Mouse (Mus musculus) midbrain, postnatal 0 days (tissue): ENCODE results near the gene Daam2. TPM values are rescaled to one million over a fixed set of nuclear protein-coding genes. Genes with fewer than 3 reads are reported as not detected.

Experiments
- ATAC-seq: fragments of 200-750 bp; cut with Nextera tagmentation; 2 replicates; pipeline ENCODE4 v1.8.0; 2017; ENCODE audit warnings: moderate number of reproducible peaks, mild to moderate bottlenecking, moderate TSS enrichment, moderate library complexity; ENCODE audit not compliant: low FRiP score
- DNase-seq: peaks from one replicate; pipeline ENCODE4 v3.0.0-alpha.2; 2015; ENCODE audit warnings: low spot score
- H3K27ac ChIP-seq: fragments of 300-500 bp; sonication (generic); 2 replicates; pipeline ENCODE4 v1.5.1; 2014; ENCODE audit warnings: low read depth, mild to moderate bottlenecking, low read length, mixed read lengths
- H3K27me3 ChIP-seq: fragments of 300-500 bp; sonication (generic); 2 replicates; pipeline ENCODE4 v1.6.1; 2014; ENCODE audit warnings: low read length, control low read depth, mixed read lengths; ENCODE audit not compliant: insufficient read depth
- H3K36me3 ChIP-seq: fragments of 300-500 bp; sonication (generic); 2 replicates; pipeline ENCODE4 v1.6.1; 2014; ENCODE audit warnings: low read length, control low read depth, mixed read lengths; ENCODE audit not compliant: insufficient read depth
- H3K4me1 ChIP-seq: fragments of 300-500 bp; sonication (generic); 2 replicates; pipeline ENCODE4 v1.6.1; 2014; ENCODE audit warnings: mild to moderate bottlenecking, control low read depth, antibody characterized with exemption, low read length, mixed read lengths; ENCODE audit not compliant: insufficient read depth
- H3K4me2 ChIP-seq: fragments of 300-500 bp; sonication (generic); 2 replicates; pipeline ENCODE4 v1.6.1; 2014; ENCODE audit warnings: low read depth, mild to moderate bottlenecking, low read length, mixed read lengths; ENCODE audit not compliant: poor library complexity, severe bottlenecking
- H3K4me3 ChIP-seq: fragments of 300-500 bp; sonication (generic); 2 replicates; pipeline ENCODE4 v1.5.1; 2014; ENCODE audit warnings: low read depth, mild to moderate bottlenecking, low read length, moderate library complexity
- H3K9ac ChIP-seq: fragments of 300-500 bp; sonication (generic); replicated peaks from 2 replicates; pipeline ENCODE4 v1.6.1; 2014; ENCODE audit warnings: mild to moderate bottlenecking, low read length, moderate library complexity, mixed read lengths; ENCODE audit not compliant: poor library complexity, severe bottlenecking
- H3K9me3 ChIP-seq: fragments of 300-500 bp; sonication (generic); 2 replicates; pipeline ENCODE4 v1.6.1; 2016; ENCODE audit warnings: low read length, control low read depth
- CTCF ChIP-seq: IDR thresholded peaks from 2 replicates; pipeline ENCODE4 v1.5.1; 2016; ENCODE audit warnings: antibody characterized with exemption, mild to moderate bottlenecking
- WGBS: fragments of 180-500 bp; shearing (Covaris S2); extraction: QIAGEN DNeasy Blood & Tissue Kit; methylation state at CpG from one replicate; pipeline ENCODE4 v1.1.7; 2014; 5-methylcytosine and 5-hydroxymethylcytosine counted together
- polyA plus RNA-seq: library from polyadenylated mRNA; unstranded; fragments of >200 nt; fragmentation: Nextera tagmentation; extraction: Ambion mirVana; gene quantifications from 2 replicates; pipeline ENCODE4 v1.2.1, GENCODE M21; 2015
- total RNA-seq: library from RNA; depleted of rRNA; stranded (reverse); fragments of >200 nt; gene quantifications from 2 replicates; pipeline ENCODE4 v1.2.3, GENCODE M21; 2014

Gene Daam2
- total and polyA plus RNA-seq, 2 experiments from 2014 or later: 1.7 to 12.5 TPM

GRCm38 (mm10) chr17:49530215-49530614 is 33.9 kb downstream of the Daam2 start:
- Histone ChIP-seq H3K27me3 (no peaks in the 10 kb centered on the region), H3K4me2 (no peak overlapping the region), H3K9me3 (no peaks in the 10 kb centered on the region), H3K36me3 (no peaks in the 10 kb centered on the region), H3K4me1 (0 out of 2 replicates have a peak, but pooled peaks cover 3% of the 10 kb centered on the region), H3K9ac (no peak overlapping the region), H3K4me3 (no peak overlapping the region), H3K27ac (no peak overlapping the region)
- TF ChIP-seq CTCF: peak; percentile 74
- DNase-seq (peak; percentile 62), ATAC-seq (no peak)
- 18% methylated on average over 3 of the region's 3 CpGs for WGBS

DNA sequence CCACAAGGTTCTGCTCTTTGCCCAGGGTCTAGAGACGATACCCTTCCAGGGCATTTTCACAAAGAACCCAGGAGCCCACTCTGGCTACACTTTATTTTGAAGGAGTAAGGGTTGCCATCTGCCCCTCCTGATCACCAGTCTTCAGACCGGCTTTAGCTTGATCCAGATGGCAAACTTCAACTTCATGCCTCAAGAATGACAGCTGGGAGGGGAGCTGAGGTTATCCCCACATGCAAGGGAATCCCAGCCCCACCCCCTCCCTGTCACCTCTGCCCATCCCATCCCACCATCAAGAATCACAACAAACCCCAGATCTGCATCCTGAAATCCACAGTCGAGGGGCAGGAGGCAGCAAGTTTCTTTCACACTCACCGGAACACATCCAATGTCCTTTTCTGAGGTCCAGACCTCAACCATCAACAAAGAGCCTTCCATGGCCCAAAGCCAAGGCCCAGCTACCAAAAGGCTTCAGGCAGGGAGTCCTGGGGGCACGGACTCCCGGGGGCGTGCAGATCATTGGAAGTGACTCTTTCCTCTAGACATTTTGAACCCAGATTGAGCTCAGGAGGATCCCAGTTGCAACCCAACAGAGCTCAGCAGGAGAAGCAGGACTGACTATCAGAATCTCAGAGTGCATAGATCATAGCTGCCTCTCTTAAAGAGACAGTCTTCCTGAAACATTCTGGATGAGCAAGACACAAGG is 35.5 kb downstream of the Daam2 start:
- no peaks in the 10 kb centered on the region for H3K9me3 ChIP-seq
- H3K36me3 ChIP-seq: no peaks in the 10 kb centered on the region
- H3K27ac ChIP-seq: no peak overlapping the region
- H3K9ac ChIP-seq: no peak overlapping the region
- 66% methylated on average over 7 of the region's 7 CpGs for WGBS
- no peaks in the 10 kb centered on the region for H3K27me3 ChIP-seq
- DNase-seq (no peak), ATAC-seq (no peak)
- no peak for TF ChIP-seq CTCF
- H3K4me1 ChIP-seq: no peaks in the 10 kb centered on the region
- H3K4me3 ChIP-seq: no peak overlapping the region
- no peak overlapping the region for H3K4me2 ChIP-seq

DNA sequence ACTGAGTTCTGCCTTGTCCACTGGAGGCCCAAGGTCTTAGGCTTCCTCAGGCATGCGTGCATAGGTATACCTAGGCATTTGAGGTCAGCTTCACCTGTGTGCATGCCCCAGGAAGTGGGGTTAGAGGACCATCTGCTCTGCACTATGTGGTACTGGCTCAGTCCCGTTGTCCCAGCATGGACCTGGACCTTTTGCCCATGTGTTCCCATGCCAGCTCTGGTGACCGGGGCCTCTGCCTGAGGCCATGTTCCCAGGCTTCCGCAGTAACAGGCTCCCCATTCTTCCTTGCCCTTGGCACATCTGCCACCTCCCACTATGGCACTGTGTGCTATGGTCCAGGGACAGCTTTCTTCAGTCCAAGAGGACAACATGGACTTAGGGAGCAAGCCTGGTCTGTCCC is 36.1 kb downstream of the Daam2 start:
- no peaks in the 10 kb centered on the region for H3K36me3 ChIP-seq
- DNase-seq (no peak), ATAC-seq (no peak)
- H3K4me1 ChIP-seq: no peaks in the 10 kb centered on the region
- no peak overlapping the region for H3K4me2 ChIP-seq
- H3K9me3 ChIP-seq: no peaks in the 10 kb centered on the region
- H3K27ac ChIP-seq: no peak overlapping the region
- no peak overlapping the region for H3K4me3 ChIP-seq
- H3K9ac ChIP-seq: no peak overlapping the region
- 80% methylated on average over 4 of the region's 4 CpGs for WGBS
- H3K27me3 ChIP-seq: no peaks in the 10 kb centered on the region
- no peak for TF ChIP-seq CTCF

- 86% methylated on average over 5 of the region's 5 CpGs for WGBS
Measured at GRCm38 (mm10) chr17:49526566-49526965, 37.6 kb downstream of the Daam2 start.

DNA sequence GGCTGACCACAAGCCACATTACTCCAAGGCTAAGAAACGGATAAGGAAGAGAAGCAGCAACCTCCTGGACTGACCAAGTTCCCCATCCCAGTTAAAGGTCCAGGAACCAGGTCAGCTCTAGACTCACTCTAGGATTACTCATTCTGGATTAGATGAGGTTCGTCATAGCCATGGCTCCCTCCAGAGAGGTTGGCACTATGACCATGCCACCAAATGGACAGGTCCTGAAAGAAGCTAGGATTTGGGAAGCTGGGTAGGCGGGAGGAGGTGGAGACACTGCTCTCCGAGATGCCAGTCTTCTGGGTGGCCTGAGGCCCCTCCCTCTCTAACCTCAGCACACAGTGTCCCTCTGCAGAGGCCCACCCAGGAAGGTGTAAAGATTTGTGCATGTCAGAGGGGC is 38.2 kb downstream of the Daam2 start:
- Histone ChIP-seq H3K4me1 (no peaks in the 10 kb centered on the region), H3K4me2 (no peak overlapping the region), H3K36me3 (no peaks in the 10 kb centered on the region), H3K4me3 (no peak overlapping the region), H3K9ac (no peak overlapping the region), H3K27me3 (no peaks in the 10 kb centered on the region), H3K27ac (no peak overlapping the region), H3K9me3 (no peaks in the 10 kb centered on the region)
- ATAC-seq (no peak), DNase-seq (no peak)
- WGBS: 88% methylated on average over 4 of the region's 4 CpGs
- TF ChIP-seq CTCF: no peak

More at GRCm38 (mm10) chr17:49526566-49526965, 37.6 kb downstream of the Daam2 start:
- no peaks in the 10 kb centered on the region for H3K9me3 ChIP-seq
- no peak overlapping the region for H3K4me2 ChIP-seq
- H3K36me3 ChIP-seq: no peaks in the 10 kb centered on the region
- no peak for TF ChIP-seq CTCF
- H3K27me3 ChIP-seq: no peaks in the 10 kb centered on the region
- no peak overlapping the region for H3K9ac ChIP-seq
- no peak for DNase-seq
- no peak overlapping the region for H3K4me3 ChIP-seq
- no peak for ATAC-seq
- no peaks in the 10 kb centered on the region for H3K4me1 ChIP-seq
- no peak overlapping the region for H3K27ac ChIP-seq

- no peaks in the 10 kb centered on the region for H3K9me3 ChIP-seq
- no peaks in the 10 kb centered on the region for H3K36me3 ChIP-seq
- H3K27ac ChIP-seq: no peak overlapping the region
- no peak overlapping the region for H3K4me2 ChIP-seq
- ATAC-seq (no peak), DNase-seq (no peak)
- no peak overlapping the region for H3K9ac ChIP-seq
- no peak overlapping the region for H3K4me3 ChIP-seq
- WGBS: 67% methylated on average over 2 of the region's 2 CpGs
- TF ChIP-seq CTCF: no peak
- H3K27me3 ChIP-seq: no peaks in the 10 kb centered on the region
- H3K4me1 ChIP-seq: no peaks in the 10 kb centered on the region
Measured at GRCm38 (mm10) chr17:49524584-49524983, 39.6 kb downstream of the Daam2 start.
